Mouse (Mus musculus): ENCODE measurements around the gene Slc6a18. TPM values are rescaled to one million over a fixed set of nuclear protein-coding genes. Genes with fewer than 3 reads are reported as not detected.

Slc6a18 gene
- polyA plus RNA-seq, 1 experiment from 2014 or later, result not detected

- no peak for ATAC-seq (ENCODE audit: low FRiP score, low read depth)
- Histone ChIP-seq H3K4me3 (no peak overlapping the region), H3K36me3 (no peaks in the 10 kb centered on the region), H3K4me1 (no peaks in the 10 kb centered on the region), H3K27ac (no peak overlapping the region), H3K4me2 (replicated peaks) (no peak overlapping the region), H3K27me3 (no peaks in the 10 kb centered on the region), H3K9ac (no peak overlapping the region), H3K9me3 (no peaks in the 10 kb centered on the region)
- 86% methylated on average over 11 of the region's 11 CpGs for WGBS
Measured at GRCm38 (mm10) chr13:73683682-73684081, 5.9 kb upstream of the Slc6a18 start.

GRCm38 (mm10) chr13:73682226-73682625 is 4.4 kb upstream of the Slc6a18 start:
- Histone ChIP-seq H3K27me3 (no peaks in the 10 kb centered on the region), H3K4me3 (no peak overlapping the region), H3K9ac (no peak overlapping the region), H3K9me3 (no peaks in the 10 kb centered on the region), H3K4me1 (no peaks in the 10 kb centered on the region), H3K4me2 (replicated peaks) (no peak overlapping the region), H3K27ac (no peak overlapping the region), H3K36me3 (no peaks in the 10 kb centered on the region)
- 85% methylated on average over 2 of the region's 2 CpGs for WGBS
- no peak for ATAC-seq (ENCODE audit: low FRiP score, low read depth)

GRCm38 (mm10) chr13:73680394-73680793 is 2.6 kb upstream of the Slc6a18 start:
- ATAC-seq (ENCODE audit: low FRiP score, low read depth), result no peak
- Histone ChIP-seq H3K9me3 (no peaks in the 10 kb centered on the region), H3K9ac (no peak overlapping the region), H3K36me3 (no peaks in the 10 kb centered on the region), H3K4me3 (no peak overlapping the region), H3K4me2 (replicated peaks) (no peak overlapping the region), H3K4me1 (no peaks in the 10 kb centered on the region), H3K27ac (no peak overlapping the region), H3K27me3 (no peaks in the 10 kb centered on the region)
- WGBS, result 35% methylated on average over 1 of the region's 1 CpGs

GRCm38 (mm10) chr13:73679311-73679710 is 1.5 kb upstream of the Slc6a18 start:
- H3K27ac ChIP-seq, result no peak overlapping the region
- H3K4me1 ChIP-seq, result no peaks in the 10 kb centered on the region
- no peaks in the 10 kb centered on the region for H3K9me3 ChIP-seq
- no peak overlapping the region for H3K9ac ChIP-seq
- WGBS, result 59% methylated on average over 2 of the region's 2 CpGs
- no peak overlapping the region for H3K4me2 ChIP-seq (replicated peaks)
- no peaks in the 10 kb centered on the region for H3K36me3 ChIP-seq
- no peaks in the 10 kb centered on the region for H3K27me3 ChIP-seq
- H3K4me3 ChIP-seq, result no peak overlapping the region
- no peak for ATAC-seq (ENCODE audit: low FRiP score, low read depth)

- 90% methylated on average over 7 of the region's 7 CpGs for WGBS
- Histone ChIP-seq H3K27me3 (peaks cover 3% of the 10 kb centered on the region; the same call in 1 of the 2 replicates), H3K4me2 (replicated peaks) (no peak overlapping the region), H3K36me3 (no peaks in the 10 kb centered on the region), H3K4me1 (no peaks in the 10 kb centered on the region), H3K9me3 (no peaks in the 10 kb centered on the region), H3K9ac (no peak overlapping the region), H3K4me3 (no peak overlapping the region), H3K27ac (no peak overlapping the region)
- ATAC-seq (ENCODE audit: low FRiP score, low read depth), result no peak
Measured at GRCm38 (mm10) chr13:73675161-73675560, 2.7 kb downstream of the Slc6a18 start.

GRCm38 (mm10) chr13:73660163-73660695 is 17.6 kb downstream of the Slc6a18 start:
- Histone ChIP-seq H3K4me3 (no peak overlapping the region), H3K36me3 (no peaks in the 10 kb centered on the region), H3K27ac (no peak overlapping the region), H3K9ac (no peak overlapping the region), H3K27me3 (no peaks in the 10 kb centered on the region), H3K9me3 (no peaks in the 10 kb centered on the region), H3K4me1 (no peaks in the 10 kb centered on the region), H3K4me2 (replicated peaks) (no peak overlapping the region)
- WGBS, result 81% methylated on average over 2 of the region's 2 CpGs
- ATAC-seq (ENCODE audit: low FRiP score, low read depth), result no peak

- Histone ChIP-seq H3K4me2 (replicated peaks) (no peak overlapping the region), H3K27ac (no peak overlapping the region), H3K27me3 (no peaks in the 10 kb centered on the region), H3K9me3 (no peaks in the 10 kb centered on the region), H3K4me3 (no peak overlapping the region), H3K36me3 (no peaks in the 10 kb centered on the region), H3K9ac (no peak overlapping the region), H3K4me1 (no peaks in the 10 kb centered on the region)
- ATAC-seq (ENCODE audit: low FRiP score, low read depth), result no peak
- 33% methylated on average over 2 of the region's 2 CpGs for WGBS
Measured at GRCm38 (mm10) chr13:73658953-73659352, 18.9 kb downstream of the Slc6a18 start.

GRCm38 (mm10) chr13:73654976-73655375 is 22.8 kb downstream of the Slc6a18 start:
- Histone ChIP-seq H3K4me1 (no peaks in the 10 kb centered on the region), H3K9me3 (no peaks in the 10 kb centered on the region), H3K27me3 (no peaks in the 10 kb centered on the region), H3K27ac (no peak overlapping the region), H3K36me3 (peaks cover 7% of the 10 kb centered on the region), H3K4me3 (no peak overlapping the region), H3K9ac (no peak overlapping the region), H3K4me2 (replicated peaks) (no peak overlapping the region)
- no peak for ATAC-seq (ENCODE audit: low FRiP score, low read depth)
- WGBS, result 77% methylated on average over 3 of the region's 3 CpGs

- 83% methylated on average over 3 of the region's 3 CpGs for WGBS
- H3K4me2 ChIP-seq (replicated peaks), result no peak overlapping the region
- no peaks in the 10 kb centered on the region for H3K27me3 ChIP-seq
- H3K27ac ChIP-seq, result no peak overlapping the region
- H3K4me3 ChIP-seq, result no peak overlapping the region
- no peak overlapping the region for H3K9ac ChIP-seq
- H3K9me3 ChIP-seq, result no peaks in the 10 kb centered on the region
- H3K4me1 ChIP-seq, result no peaks in the 10 kb centered on the region
- ATAC-seq (ENCODE audit: low FRiP score, low read depth), result no peak
- H3K36me3 ChIP-seq, result peaks cover 24% of the 10 kb centered on the region
Measured at GRCm38 (mm10) chr13:73653266-73653665, 24.6 kb downstream of the Slc6a18 start.

- Histone ChIP-seq H3K4me1 (no peaks in the 10 kb centered on the region), H3K27ac (no peak overlapping the region), H3K9me3 (no peaks in the 10 kb centered on the region), H3K9ac (no peak overlapping the region), H3K27me3 (no peaks in the 10 kb centered on the region), H3K4me3 (no peak overlapping the region), H3K36me3 (peaks cover 75% of the 10 kb centered on the region), H3K4me2 (replicated peaks) (no peak overlapping the region)
- no peak for ATAC-seq (ENCODE audit: low FRiP score, low read depth)
- WGBS, result 38% methylated on average over 6 of the region's 6 CpGs
Measured at GRCm38 (mm10) chr13:73646397-73647087, 31.3 kb downstream of the Slc6a18 start.

GRCm38 (mm10) chr13:73641296-73641695 is 36.5 kb downstream of the Slc6a18 start:
- no peaks in the 10 kb centered on the region for H3K4me1 ChIP-seq
- H3K4me2 ChIP-seq (replicated peaks), result no peak overlapping the region
- 90% methylated on average over 4 of the region's 4 CpGs for WGBS
- H3K27ac ChIP-seq, result no peak overlapping the region
- no peak overlapping the region for H3K9ac ChIP-seq
- ATAC-seq (ENCODE audit: low FRiP score, low read depth), result no peak
- no peaks in the 10 kb centered on the region for H3K27me3 ChIP-seq
- H3K36me3 ChIP-seq, result peaks cover 58% of the 10 kb centered on the region
- no peaks in the 10 kb centered on the region for H3K9me3 ChIP-seq
- no peak overlapping the region for H3K4me3 ChIP-seq

- H3K27ac ChIP-seq, result no peak overlapping the region
- no peak overlapping the region for H3K4me2 ChIP-seq (replicated peaks)
- no peak overlapping the region for H3K4me3 ChIP-seq
- H3K9me3 ChIP-seq, result no peaks in the 10 kb centered on the region
- WGBS, result 72% methylated on average over 6 of the region's 6 CpGs
- no peaks in the 10 kb centered on the region for H3K27me3 ChIP-seq
- no peak overlapping the region for H3K9ac ChIP-seq
- H3K4me1 ChIP-seq, result no peaks in the 10 kb centered on the region
- no peak for ATAC-seq (ENCODE audit: low FRiP score, low read depth)
- H3K36me3 ChIP-seq, result peaks cover 58% of the 10 kb centered on the region
Measured at GRCm38 (mm10) chr13:73637826-73638225, 40.0 kb downstream of the Slc6a18 start.

- Histone ChIP-seq H3K27me3 (no peaks in the 10 kb centered on the region), H3K9ac (no peak overlapping the region), H3K27ac (no peak overlapping the region), H3K4me2 (replicated peaks) (no peak overlapping the region), H3K9me3 (no peaks in the 10 kb centered on the region), H3K4me1 (peaks cover 33% of the 10 kb centered on the region), H3K4me3 (no peak overlapping the region), H3K36me3 (peaks cover 51% of the 10 kb centered on the region)
- ATAC-seq (ENCODE audit: low FRiP score, low read depth), result no peak
- 92% methylated on average over 3 of the region's 3 CpGs for WGBS
Measured at GRCm38 (mm10) chr13:73631837-73632236, 46.0 kb downstream of the Slc6a18 start.

All from limb, embryonic 13.5 days (tissue).